Mouse (Mus musculus): ENCODE data around the gene Wdr6. TPM values are rescaled to one million over a fixed set of nuclear protein-coding genes. Genes with fewer than 3 reads are reported as not detected.

Wdr6 gene
- total and polyA plus RNA-seq, 3 experiments = 43.5 to 44.9 TPM; not detected in 1

DNA sequence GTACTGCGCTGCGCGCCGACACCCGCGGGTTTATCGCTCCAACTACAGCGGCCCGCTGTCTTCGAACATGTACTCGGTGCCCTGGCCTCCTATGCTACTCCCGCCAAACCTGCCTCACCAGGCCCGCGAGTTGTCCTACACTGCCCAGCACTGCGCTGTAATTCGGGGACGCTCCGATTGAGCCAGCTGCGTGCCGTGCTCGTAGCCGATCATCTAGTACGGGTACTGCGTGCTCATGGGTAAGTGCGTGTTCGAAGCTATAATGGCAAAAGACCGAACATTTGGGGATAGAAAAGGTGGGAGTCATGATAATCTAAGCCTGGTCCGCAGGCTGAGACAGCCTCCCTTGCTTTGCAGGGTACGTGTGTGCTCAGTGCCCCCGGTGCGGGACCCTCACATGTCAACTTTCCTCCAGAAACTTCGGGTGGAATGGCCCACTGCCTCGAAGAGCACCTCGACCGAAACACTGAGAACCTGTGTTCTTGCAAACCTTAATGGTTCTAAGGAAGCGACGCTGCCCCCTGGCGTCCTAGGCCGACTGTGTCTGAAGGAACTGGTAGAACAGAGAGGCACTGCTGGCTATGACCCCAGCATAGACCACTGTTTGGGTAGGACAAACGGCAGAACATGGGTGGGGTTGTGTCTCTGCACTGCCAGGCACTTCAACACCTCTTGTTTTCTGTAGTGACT is 8.2 kb downstream of the Wdr6 start:
- H3K27ac ChIP-seq (ENCODE audit: control insufficient read depth, low read depth, low read length) = peak overlapping the region; percentile 35
- peak; percentile 94 for DNase-seq (ENCODE audit: low read depth, low spot score)
- peaks cover 28% of the 10 kb centered on the region for H3K79me2 ChIP-seq (ENCODE audit: control insufficient read depth, insufficient read depth, low read length, poor library complexity)
- H3K36me3 ChIP-seq (ENCODE audit: control insufficient read depth in 1 of 2, insufficient read depth in 2 of 2, low read length in 2 of 2) = peaks cover 0 to 12% of the 10 kb centered on the region in 2 experiments
- no peaks in the 10 kb centered on the region for H3K9me3 ChIP-seq (replicated peaks; ENCODE audit: insufficient read depth, low read length)
- TF ChIP-seq ZC3H11A (IDR thresholded peaks at IDR 0.05; ENCODE audit: low read depth, low read length) (peak; percentile 57), SIN3A (IDR thresholded peaks at IDR 0.05; ENCODE audit: low read length) (peak; percentile 77; the same call in 1 of the 2 replicates), GABPA (IDR thresholded peaks at IDR 0.05; ENCODE audit: low read depth, low read length) (no peak), RCOR1 (IDR thresholded peaks at IDR 0.05; ENCODE audit: low read depth, low read length) (no peak), MAZ (IDR thresholded peaks at IDR 0.05; ENCODE audit: low read depth, low read length) (no peak), GATA1 (IDR thresholded peaks at IDR 0.05; ENCODE audit: low read depth, low read length) (no peak), CHD1 (IDR thresholded peaks at IDR 0.05; ENCODE audit: low read depth, low read length) (no peak), TBP (IDR thresholded peaks at IDR 0.05; ENCODE audit: low read depth, low read length) (no peak), NELFE (IDR thresholded peaks at IDR 0.05; ENCODE audit: low read depth, low read length) (0 out of 2 replicates have a peak, but pooled peaks have one; percentile 35), MAFK (IDR thresholded peaks at IDR 0.05; ENCODE audit: borderline replicate concordance, low read depth, low read length) (no peak), EP300 (IDR thresholded peaks at IDR 0.05; ENCODE audit: low read depth in 1 of 2, low read length in 2 of 2) (no peak), KAT2A (conservative IDR thresholded peaks at IDR 0.05; ENCODE audit: low read depth, low read length) (no peak), ZNF384 (IDR thresholded peaks at IDR 0.05; ENCODE audit: low read depth, low read length) (no peak), SMC3 (IDR thresholded peaks at IDR 0.05; ENCODE audit: low read depth, low read length) (peak; percentile 84), MYB (IDR thresholded peaks at IDR 0.05; ENCODE audit: low read depth, low read length) (no peak), POLR2AphosphoS5 (IDR thresholded peaks at IDR 0.05; ENCODE audit: borderline replicate concordance, low read depth, low read length) (0 out of 2 replicates have a peak, but pooled peaks have one; percentile 17), UBTF (IDR thresholded peaks at IDR 0.05; ENCODE audit: borderline replicate concordance, insufficient read depth, low read depth, low read length) (no peak), BHLHE40 (IDR thresholded peaks at IDR 0.05; ENCODE audit: borderline replicate concordance, low read depth, low read length) (no peak), POLR2A (IDR thresholded peaks at IDR 0.05; ENCODE audit: control insufficient read depth in 1 of 2, insufficient read depth in 1 of 2, low read depth in 1 of 2, low read length in 2 of 2, poor library complexity in 1 of 2) (0 out of 4 replicates have a peak, but pooled peaks of 1 of the 2 experiments have one; percentile 36), TAL1 (IDR thresholded peaks at IDR 0.05; ENCODE audit: low read length) (no peak), USF2 (IDR thresholded peaks at IDR 0.05; ENCODE audit: borderline replicate concordance in 1 of 2, insufficient read depth in 1 of 2, low read depth in 1 of 2, low read length in 2 of 2) (no peak), USF1 (IDR thresholded peaks at IDR 0.05; ENCODE audit: low read depth, low read length) (no peak), HCFC1 (IDR thresholded peaks at IDR 0.05; ENCODE audit: low read depth, low read length) (peak; percentile 33; the same call in 1 of the 2 replicates), NRF1 (IDR thresholded peaks at IDR 0.05; ENCODE audit: insufficient read depth, low read depth, low read length, poor library complexity, severe bottlenecking) (no peak), RAD21 (IDR thresholded peaks at IDR 0.05; ENCODE audit: low read depth, low read length) (peak; percentile 56), MAX (IDR thresholded peaks at IDR 0.05; ENCODE audit: low read length) (no peak; the same call in none of the 2 replicates), POLR2AphosphoS2 (IDR thresholded peaks at IDR 0.05; ENCODE audit: low read length) (no peak; the same call in 1 of the 2 replicates), TCF12 (IDR thresholded peaks at IDR 0.05; ENCODE audit: low read depth, low read length) (no peak), CTCF (IDR thresholded peaks at IDR 0.05 in 2 of 3, conservative IDR thresholded peaks at IDR 0.05 in 1 of 3; ENCODE audit: control insufficient read depth in 1 of 3, insufficient read depth in 1 of 3, low read depth in 2 of 3, low read length in 3 of 3, poor library complexity in 1 of 3, severe bottlenecking in 1 of 3) (peak; percentile 73 to 83 (median 79)), MYC (IDR thresholded peaks at IDR 0.05; ENCODE audit: low read depth, low read length) (no peak), ELF1 (IDR thresholded peaks at IDR 0.05; ENCODE audit: low read depth, low read length) (no peak)
- peak overlapping the region; percentile 59 to 67 for H3K4me3 ChIP-seq (ENCODE audit: control insufficient read depth in 1 of 2, insufficient read depth in 1 of 2, low read depth in 2 of 2, low read length in 2 of 2)
- H3K9ac ChIP-seq (ENCODE audit: control insufficient read depth, low read depth, low read length, poor library complexity, severe bottlenecking) = peak overlapping the region; percentile 69
- peaks cover 0 to 24% of the 10 kb centered on the region in 2 experiments; a peak in 3 of 4 replicates for H3K4me1 ChIP-seq (ENCODE audit: control insufficient read depth in 1 of 2, insufficient read depth in 2 of 2, low read length in 2 of 2)
- no peaks in the 10 kb centered on the region for H3K27me3 ChIP-seq (ENCODE audit: control insufficient read depth in 1 of 2, insufficient read depth in 2 of 2, low read length in 2 of 2)
